Mouse (Mus musculus) forebrain, embryonic 16.5 days (tissue): ENCODE measurements around the gene Rgs11. TPM values are rescaled to one million over a fixed set of nuclear protein-coding genes. Genes with fewer than 3 reads are reported as not detected.
A peak's percentile ranks its signal among the peaks of the same experiment; 100 is the strongest.
"Not testable (repeated sequence)": the region's sequence is repeated elsewhere in the genome, so short reads cannot be mapped to it uniquely, and the experiment has no call there.

ENCODE experiments used
- ATAC-seq: fragments of 200-750 bp; cut with Nextera tagmentation; 2 replicates; pipeline ENCODE4 v1.8.0; 2017; ENCODE audit warnings: mild to moderate bottlenecking, moderate library complexity
- H3K27ac ChIP-seq: fragments of 300-500 bp; sonication (generic); 2 replicates; pipeline ENCODE4 v1.5.1; 2014; ENCODE audit warnings: low read length, control low read depth
- H3K27me3 ChIP-seq: fragments of 300-500 bp; sonication (generic); replicated peaks from 2 replicates; pipeline ENCODE4 v1.6.1; 2014; ENCODE audit warnings: low read length; ENCODE audit not compliant: control insufficient read depth, insufficient read depth
- H3K36me3 ChIP-seq: fragments of 300-500 bp; sonication (generic); 2 replicates; pipeline ENCODE4 v1.6.1; 2014; ENCODE audit not compliant: control insufficient read depth, insufficient read depth
- H3K4me1 ChIP-seq: fragments of 300-500 bp; sonication (generic); replicated peaks from 2 replicates; pipeline ENCODE4 v1.6.1; 2014; ENCODE audit warnings: low read length; ENCODE audit not compliant: control insufficient read depth, insufficient read depth
- H3K4me2 ChIP-seq: fragments of 300-500 bp; sonication (generic); 2 replicates; pipeline ENCODE4 v1.6.1; 2014; ENCODE audit warnings: mild to moderate bottlenecking, low read length, control low read depth
- H3K4me3 ChIP-seq: fragments of 300-500 bp; sonication (generic); replicated peaks from 2 replicates; pipeline ENCODE4 v1.5.1; 2014; ENCODE audit warnings: mild to moderate bottlenecking, low read length, control low read depth
- H3K9ac ChIP-seq: fragments of 300-500 bp; sonication (generic); replicated peaks from 2 replicates; pipeline ENCODE4 v1.6.1; 2014; ENCODE audit warnings: low read depth, low read length, control low read depth
- H3K9me3 ChIP-seq: fragments of 300-500 bp; sonication (generic); 2 replicates; pipeline ENCODE4 v1.6.1; 2016; ENCODE audit warnings: low read length; ENCODE audit not compliant: control insufficient read depth
- WGBS: fragments of 180-500 bp; shearing (Covaris S2); extraction: QIAGEN DNeasy Blood & Tissue Kit; methylation state at CpG from one replicate; pipeline ENCODE4 v1.1.7; 2014; 5-methylcytosine and 5-hydroxymethylcytosine counted together
- polyA plus RNA-seq: library from polyadenylated mRNA; unstranded; fragments of >200 nt; fragmentation: Nextera tagmentation; extraction: Ambion mirVana; gene quantifications from 2 replicates; pipeline ENCODE4 v1.2.1, GENCODE M21; 2015

Gene Rgs11
- polyA plus RNA-seq, result 5.9 and 9.5 TPM in 2 replicates

- no peak within 1 kb of the TSS for H3K27ac ChIP-seq
- peaks cover 30% of the 10 kb centered on the region for H3K27me3 ChIP-seq
- 4% methylated on average over 21 of the region's 22 CpGs for WGBS
- ATAC-seq, result no peak
- H3K36me3 ChIP-seq, result 0 out of 2 replicates have a peak, but pooled peaks cover 2% of the 10 kb centered on the region
- H3K9ac ChIP-seq, result peak within 1 kb of the TSS; percentile 12; the same call in 1 of the 2 replicates
- H3K4me2 ChIP-seq, result peak within 1 kb of the TSS; percentile 81
- H3K4me1 ChIP-seq, result peaks cover 17% of the 10 kb centered on the region
- H3K9me3 ChIP-seq, result no peaks in the 10 kb centered on the region
- H3K4me3 ChIP-seq, result peak within 1 kb of the TSS; percentile 48
Measured at GRCm38 (mm10) chr17:26202737-26203136, at the start of gene Rgs11. Gene Rgs11 (plus strand): TSS chr17:26202951.

GRCm38 (mm10) chr17:26162736-26163135, 40.0 kb upstream of the Rgs11 start:
- H3K4me3 ChIP-seq, result no peak overlapping the region
- H3K27me3 ChIP-seq, result no peaks in the 10 kb centered on the region
- no peak overlapping the region for H3K4me2 ChIP-seq
- no peaks in the 10 kb centered on the region for H3K36me3 ChIP-seq
- no peak overlapping the region for H3K27ac ChIP-seq
- no peaks in the 10 kb centered on the region for H3K4me1 ChIP-seq
- H3K9me3 ChIP-seq, result no peaks in the 10 kb centered on the region
- no peak overlapping the region for H3K9ac ChIP-seq
- ATAC-seq, result no peak
- WGBS, result 92% methylated on average over 1 of the region's 1 CpGs

GRCm38 (mm10) chr17:26168039-26168438, 34.7 kb upstream of the Rgs11 start:
- no peaks in the 10 kb centered on the region for H3K9me3 ChIP-seq
- 90% methylated on average over 2 of the region's 2 CpGs for WGBS
- no peaks in the 10 kb centered on the region for H3K27me3 ChIP-seq
- no peaks in the 10 kb centered on the region for H3K36me3 ChIP-seq
- no peaks in the 10 kb centered on the region for H3K4me1 ChIP-seq
- H3K4me2 ChIP-seq, result no peak overlapping the region
- no peak overlapping the region for H3K27ac ChIP-seq
- no peak overlapping the region for H3K4me3 ChIP-seq
- H3K9ac ChIP-seq, result no peak overlapping the region
- no peak for ATAC-seq

DNA sequence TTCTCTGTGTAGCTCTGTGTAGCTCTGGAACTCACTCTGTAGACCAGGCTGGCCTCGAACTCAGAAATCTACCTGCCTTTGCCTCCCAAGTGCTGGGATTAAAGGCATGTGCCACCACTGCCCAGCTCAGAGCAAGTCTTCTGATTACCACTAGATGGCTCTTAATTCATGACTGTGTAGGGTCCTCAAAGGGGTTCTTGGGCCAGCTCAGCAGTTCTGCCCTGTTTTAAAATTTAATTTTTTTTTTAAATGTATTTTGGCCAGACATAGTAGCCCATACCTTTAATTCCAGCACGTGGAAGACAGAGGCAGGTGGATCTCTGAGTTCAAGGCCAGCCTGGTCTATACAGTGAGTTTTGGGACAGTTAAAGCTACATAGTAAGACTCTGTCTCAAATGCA, 27.5 kb upstream of the Rgs11 start:
- H3K9me3 ChIP-seq, H3K27me3 ChIP-seq, H3K4me3 ChIP-seq, ATAC-seq, H3K4me1 ChIP-seq, H3K9ac ChIP-seq, H3K36me3 ChIP-seq, H3K27ac ChIP-seq, H3K4me2 ChIP-seq: not testable (repeated sequence)
- WGBS, result 87% methylated on average over 2 of the region's 2 CpGs

- Histone ChIP-seq H3K9ac (no peak overlapping the region), H3K4me2 (no peak overlapping the region), H3K4me1 (no peaks in the 10 kb centered on the region), H3K27ac (no peak overlapping the region), H3K27me3 (no peaks in the 10 kb centered on the region), H3K9me3 (no peaks in the 10 kb centered on the region), H3K4me3 (no peak overlapping the region), H3K36me3 (peaks cover 5% of the 10 kb centered on the region)
- ATAC-seq, result no peak
Measured at GRCm38 (mm10) chr17:26178611-26179010, 24.1 kb upstream of the Rgs11 start.

DNA sequence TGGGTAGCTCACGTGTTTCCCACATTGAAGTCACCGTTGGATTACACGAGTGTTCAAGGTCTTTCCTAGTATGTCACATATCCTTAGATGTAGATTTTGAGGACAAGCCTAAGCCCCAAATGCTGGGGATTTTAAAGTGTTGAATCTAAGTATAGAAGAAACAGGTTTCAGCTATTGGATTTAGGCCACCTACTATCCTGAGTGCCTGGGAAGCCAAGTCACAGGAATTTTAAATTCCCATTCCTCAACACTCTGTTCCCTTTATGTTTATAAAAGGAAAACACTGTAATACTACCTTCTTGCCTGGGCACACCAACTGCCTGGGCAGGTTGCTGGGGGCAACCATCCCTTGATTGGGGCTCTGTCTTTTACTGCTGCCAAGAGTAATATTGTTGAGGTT, 21.6 kb upstream of the Rgs11 start:
- Histone ChIP-seq H3K9me3 (no peaks in the 10 kb centered on the region), H3K27me3 (no peaks in the 10 kb centered on the region), H3K36me3 (peaks cover 8% of the 10 kb centered on the region; the same call in 1 of the 2 replicates), H3K9ac (no peak overlapping the region), H3K27ac (no peak overlapping the region), H3K4me1 (no peaks in the 10 kb centered on the region), H3K4me3 (no peak overlapping the region), H3K4me2 (no peak overlapping the region)
- WGBS, result 92% methylated on average over 3 of the region's 3 CpGs
- no peak for ATAC-seq

GRCm38 (mm10) chr17:26187592-26187991, 15.2 kb upstream of the Rgs11 start:
- Histone ChIP-seq H3K9me3 (no peaks in the 10 kb centered on the region), H3K4me2 (no peak overlapping the region), H3K4me1 (no peaks in the 10 kb centered on the region), H3K36me3 (peaks cover 25% of the 10 kb centered on the region), H3K4me3 (no peak overlapping the region), H3K9ac (no peak overlapping the region), H3K27ac (no peak overlapping the region), H3K27me3 (no peaks in the 10 kb centered on the region)
- ATAC-seq, result no peak
- 99% methylated on average over 5 of the region's 5 CpGs for WGBS

- ATAC-seq, result no peak
- Histone ChIP-seq H3K9ac (no peak overlapping the region), H3K4me2 (no peak overlapping the region), H3K27ac (no peak overlapping the region), H3K4me3 (no peak overlapping the region), H3K27me3 (no peaks in the 10 kb centered on the region), H3K9me3 (no peaks in the 10 kb centered on the region), H3K4me1 (no peaks in the 10 kb centered on the region), H3K36me3 (peaks cover 25% of the 10 kb centered on the region)
- 93% methylated on average over 11 of the region's 11 CpGs for WGBS
Measured at GRCm38 (mm10) chr17:26188091-26188805, 14.5 kb upstream of the Rgs11 start.

GRCm38 (mm10) chr17:26191486-26191885, 11.3 kb upstream of the Rgs11 start:
- 92% methylated on average over 7 of the region's 7 CpGs for WGBS
- peaks cover 31% of the 10 kb centered on the region for H3K36me3 ChIP-seq
- H3K9me3 ChIP-seq, H3K4me1 ChIP-seq, H3K4me3 ChIP-seq, H3K27ac ChIP-seq, ATAC-seq, H3K27me3 ChIP-seq, H3K4me2 ChIP-seq, H3K9ac ChIP-seq: not testable (repeated sequence)
